Mouse (Mus musculus) hindbrain, embryonic 15.5 days (tissue): ENCODE measurements around the gene Lin28a. TPM values are rescaled to one million over a fixed set of nuclear protein-coding genes. Genes with fewer than 3 reads are reported as not detected.

Experiments
- ATAC-seq: fragments of 200-750 bp; cut with Nextera tagmentation; 2 replicates; pipeline ENCODE4 v1.8.0; 2017; ENCODE audit warnings: low read depth, moderate number of reproducible peaks, moderate TSS enrichment; ENCODE audit not compliant: low FRiP score
- H3K27ac ChIP-seq: fragments of 300-500 bp; sonication (generic); replicated peaks from 2 replicates; pipeline ENCODE4 v1.5.1; 2015; ENCODE audit warnings: mild to moderate bottlenecking, inconsistent platforms
- H3K27me3 ChIP-seq: fragments of 300-500 bp; sonication (generic); 2 replicates; pipeline ENCODE4 v1.6.1; 2015; ENCODE audit warnings: control low read depth, inconsistent platforms
- H3K36me3 ChIP-seq: fragments of 300-500 bp; sonication (generic); 2 replicates; pipeline ENCODE4 v1.6.1; 2015; ENCODE audit warnings: control low read depth, inconsistent platforms
- H3K4me1 ChIP-seq: fragments of 300-500 bp; sonication (generic); replicated peaks from 2 replicates; pipeline ENCODE4 v1.6.1; 2015; ENCODE audit warnings: control low read depth, inconsistent platforms
- H3K4me2 ChIP-seq: fragments of 300-500 bp; sonication (generic); 2 replicates; pipeline ENCODE4 v1.6.1; 2015; ENCODE audit warnings: moderate library complexity, mild to moderate bottlenecking, inconsistent platforms
- H3K4me3 ChIP-seq: fragments of 300-500 bp; sonication (generic); 2 replicates; pipeline ENCODE4 v1.5.1; 2015; ENCODE audit warnings: mild to moderate bottlenecking, inconsistent platforms
- H3K9ac ChIP-seq: fragments of 300-500 bp; sonication (generic); 2 replicates; pipeline ENCODE4 v1.6.1; 2015; ENCODE audit warnings: inconsistent platforms
- H3K9me3 ChIP-seq: fragments of 300-500 bp; sonication (generic); 2 replicates; pipeline ENCODE4 v1.6.1; 2016; ENCODE audit warnings: control low read depth, inconsistent platforms
- WGBS: fragments of 180-500 bp; shearing (Covaris S2); methylation state at CpG from one replicate; pipeline ENCODE4 v1.1.7; 2015; 5-methylcytosine and 5-hydroxymethylcytosine counted together
- polyA plus RNA-seq: library from polyadenylated mRNA; unstranded; fragments of >200 nt; fragmentation: Nextera tagmentation; extraction: Ambion mirVana; gene quantifications from 2 replicates; pipeline ENCODE4 v1.2.1, GENCODE M21; 2015

Lin28a gene
- polyA plus RNA-seq = 0.16 and 0.22 TPM in 2 replicates

GRCm38 (mm10) chr4:134018779-134019145, at the start of gene Lin28a:
Lin28a (minus strand) TSS chr4:134018841.
- H3K27me3 ChIP-seq = peaks cover 25% of the 10 kb centered on the region
- peaks cover 33% of the 10 kb centered on the region for H3K4me1 ChIP-seq
- ATAC-seq = no peak
- peak within 1 kb of the TSS; percentile 36 for H3K4me3 ChIP-seq
- H3K36me3 ChIP-seq = no peaks in the 10 kb centered on the region
- H3K27ac ChIP-seq = peak within 1 kb of the TSS; percentile 25
- 0% methylated on average over 9 of the region's 9 CpGs for WGBS
- no peaks in the 10 kb centered on the region for H3K9me3 ChIP-seq
- peak within 1 kb of the TSS; percentile 62 for H3K4me2 ChIP-seq
- peak within 1 kb of the TSS; percentile 19; the same call in 1 of the 2 replicates for H3K9ac ChIP-seq

GRCm38 (mm10) chr4:134067833-134068544, 49.3 kb upstream of the Lin28a start:
- Histone ChIP-seq H3K9me3 (no peaks in the 10 kb centered on the region), H3K36me3 (no peaks in the 10 kb centered on the region), H3K4me2 (no peak overlapping the region), H3K9ac (no peak overlapping the region), H3K27me3 (peaks cover 13% of the 10 kb centered on the region), H3K27ac (no peak overlapping the region), H3K4me1 (no peaks in the 10 kb centered on the region), H3K4me3 (no peak overlapping the region)
- WGBS = 85% methylated on average over 7 of the region's 7 CpGs
- no peak for ATAC-seq

GRCm38 (mm10) chr4:134067383-134067782, 48.7 kb upstream of the Lin28a start:
- Histone ChIP-seq H3K4me3 (no peak overlapping the region), H3K27ac (no peak overlapping the region), H3K9ac (no peak overlapping the region), H3K4me1 (no peaks in the 10 kb centered on the region), H3K4me2 (no peak overlapping the region), H3K9me3 (no peaks in the 10 kb centered on the region), H3K27me3 (peaks cover 13% of the 10 kb centered on the region), H3K36me3 (no peaks in the 10 kb centered on the region)
- no peak for ATAC-seq
- 93% methylated on average over 8 of the region's 8 CpGs for WGBS

GRCm38 (mm10) chr4:134065431-134066004, 46.9 kb upstream of the Lin28a start:
- Histone ChIP-seq H3K9ac (no peak overlapping the region), H3K27me3 (peaks cover 13% of the 10 kb centered on the region), H3K4me2 (no peak overlapping the region), H3K4me3 (no peak overlapping the region), H3K4me1 (no peaks in the 10 kb centered on the region), H3K27ac (no peak overlapping the region), H3K9me3 (no peaks in the 10 kb centered on the region), H3K36me3 (no peaks in the 10 kb centered on the region)
- WGBS = 26% methylated on average over 23 of the region's 23 CpGs
- ATAC-seq = no peak

GRCm38 (mm10) chr4:134062561-134062960, 43.9 kb upstream of the Lin28a start:
- Histone ChIP-seq H3K4me1 (no peaks in the 10 kb centered on the region), H3K9me3 (no peaks in the 10 kb centered on the region), H3K36me3 (no peaks in the 10 kb centered on the region), H3K4me3 (no peak overlapping the region), H3K27me3 (peaks cover 13% of the 10 kb centered on the region), H3K27ac (no peak overlapping the region), H3K4me2 (no peak overlapping the region), H3K9ac (no peak overlapping the region)
- WGBS = 78% methylated on average over 8 of the region's 8 CpGs
- ATAC-seq = no peak

GRCm38 (mm10) chr4:134061944-134062446, 43.4 kb upstream of the Lin28a start:
- H3K27ac ChIP-seq = no peak overlapping the region
- WGBS = 63% methylated on average over 8 of the region's 8 CpGs
- H3K4me1 ChIP-seq = no peaks in the 10 kb centered on the region
- H3K4me3 ChIP-seq = no peak overlapping the region
- no peak overlapping the region for H3K9ac ChIP-seq
- no peak for ATAC-seq
- H3K4me2 ChIP-seq = no peak overlapping the region
- no peaks in the 10 kb centered on the region for H3K9me3 ChIP-seq
- peaks cover 13% of the 10 kb centered on the region for H3K27me3 ChIP-seq
- no peaks in the 10 kb centered on the region for H3K36me3 ChIP-seq

- 59% methylated on average over 18 of the region's 18 CpGs for WGBS
- Histone ChIP-seq H3K27me3 (peaks cover 10% of the 10 kb centered on the region), H3K36me3 (no peaks in the 10 kb centered on the region), H3K4me3 (no peak overlapping the region), H3K9ac (no peak overlapping the region), H3K27ac (no peak overlapping the region), H3K9me3 (no peaks in the 10 kb centered on the region), H3K4me2 (no peak overlapping the region), H3K4me1 (no peaks in the 10 kb centered on the region)
- ATAC-seq = no peak
Measured at GRCm38 (mm10) chr4:134061166-134061830, 42.7 kb upstream of the Lin28a start.

GRCm38 (mm10) chr4:134060135-134060865, 41.7 kb upstream of the Lin28a start, which contains the start of gene Crybg2:
Crybg2 (plus strand) TSS chr4:134060815.
- 57% methylated on average over 28 of the region's 28 CpGs for WGBS
- no peak within 1 kb of the TSS for H3K9ac ChIP-seq
- H3K9me3 ChIP-seq = no peaks in the 10 kb centered on the region
- H3K4me1 ChIP-seq = no peaks in the 10 kb centered on the region
- no peak within 1 kb of the TSS for H3K27ac ChIP-seq
- no peak within 1 kb of the TSS for H3K4me2 ChIP-seq
- no peak within 1 kb of the TSS for H3K4me3 ChIP-seq
- H3K36me3 ChIP-seq = no peaks in the 10 kb centered on the region
- H3K27me3 ChIP-seq = peaks cover 4% of the 10 kb centered on the region; the same call in 1 of the 2 replicates
- no peak for ATAC-seq

- no peaks in the 10 kb centered on the region for H3K9me3 ChIP-seq
- H3K36me3 ChIP-seq = no peaks in the 10 kb centered on the region
- H3K4me3 ChIP-seq = no peak overlapping the region
- no peak overlapping the region for H3K9ac ChIP-seq
- 86% methylated on average over 6 of the region's 6 CpGs for WGBS
- no peak overlapping the region for H3K27ac ChIP-seq
- H3K4me1 ChIP-seq = no peaks in the 10 kb centered on the region
- no peaks in the 10 kb centered on the region; the same call in 1 of the 2 replicates for H3K27me3 ChIP-seq
- ATAC-seq = no peak
- no peak overlapping the region; the same call in 1 of the 2 replicates for H3K4me2 ChIP-seq
Measured at GRCm38 (mm10) chr4:134058908-134059307, 40.3 kb upstream of the Lin28a start.

- Histone ChIP-seq H3K9ac (no peak overlapping the region), H3K36me3 (no peaks in the 10 kb centered on the region), H3K4me2 (no peak overlapping the region; the same call in 1 of the 2 replicates), H3K9me3 (no peaks in the 10 kb centered on the region), H3K27me3 (no peaks in the 10 kb centered on the region; the same call in 1 of the 2 replicates), H3K27ac (no peak overlapping the region), H3K4me3 (no peak overlapping the region), H3K4me1 (no peaks in the 10 kb centered on the region)
- no peak for ATAC-seq
- WGBS = 36% methylated on average over 14 of the region's 14 CpGs
Measured at GRCm38 (mm10) chr4:134058166-134058715, 39.6 kb upstream of the Lin28a start.

GRCm38 (mm10) chr4:134053538-134053937, 34.9 kb upstream of the Lin28a start, which contains the start of gene Zfp683:
Zfp683 (plus strand) TSS chr4:134053838.
- 90% methylated on average over 3 of the region's 3 CpGs for WGBS
- Histone ChIP-seq H3K4me3 (no peak within 1 kb of the TSS), H3K36me3 (no peaks in the 10 kb centered on the region), H3K4me2 (no peak within 1 kb of the TSS), H3K27me3 (no peaks in the 10 kb centered on the region), H3K9ac (no peak within 1 kb of the TSS), H3K9me3 (no peaks in the 10 kb centered on the region), H3K27ac (no peak within 1 kb of the TSS), H3K4me1 (peaks cover 7% of the 10 kb centered on the region; the same call in 1 of the 2 replicates)
- no peak for ATAC-seq
